Mouse (Mus musculus): ENCODE data around the gene Cux2.

DNA sequence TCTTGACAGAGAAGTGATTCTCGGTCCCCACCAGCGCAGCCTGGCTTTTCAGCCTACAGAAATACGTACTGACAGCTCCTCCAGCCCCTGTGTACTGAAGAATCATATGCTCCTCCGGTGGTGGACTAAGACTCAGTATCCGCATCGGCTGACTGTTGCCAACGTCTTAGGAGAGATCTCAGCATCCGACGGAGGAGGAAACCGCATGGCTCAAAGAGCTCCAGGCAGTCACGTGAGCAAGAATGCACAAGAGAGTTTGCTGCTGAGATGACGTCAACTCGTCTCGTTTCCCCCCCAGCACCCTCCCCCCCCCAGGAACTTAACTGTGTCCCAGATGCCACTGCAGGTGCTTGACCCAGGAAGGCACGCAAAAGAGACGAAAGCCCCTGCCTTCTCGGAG, 34.8 kb downstream of the Cux2 start:
- TF ChIP-seq CTCF (conservative IDR thresholded peaks at IDR 0.05; ENCODE audit: insufficient read depth, insufficient read length, low read depth, low read length) (no peak), POLR2A (IDR thresholded peaks at IDR 0.05; ENCODE audit: low read depth, low read length) (no peak)
